Mouse (Mus musculus): ENCODE results near the gene Ndufb2. TPM values are rescaled to one million over a fixed set of nuclear protein-coding genes. Genes with fewer than 3 reads are reported as not detected.

Ndufb2 gene
- 100 to 1,000 TPM; 683 to 751 (median 738) TPM for total RNA-seq (2022)

DNA sequence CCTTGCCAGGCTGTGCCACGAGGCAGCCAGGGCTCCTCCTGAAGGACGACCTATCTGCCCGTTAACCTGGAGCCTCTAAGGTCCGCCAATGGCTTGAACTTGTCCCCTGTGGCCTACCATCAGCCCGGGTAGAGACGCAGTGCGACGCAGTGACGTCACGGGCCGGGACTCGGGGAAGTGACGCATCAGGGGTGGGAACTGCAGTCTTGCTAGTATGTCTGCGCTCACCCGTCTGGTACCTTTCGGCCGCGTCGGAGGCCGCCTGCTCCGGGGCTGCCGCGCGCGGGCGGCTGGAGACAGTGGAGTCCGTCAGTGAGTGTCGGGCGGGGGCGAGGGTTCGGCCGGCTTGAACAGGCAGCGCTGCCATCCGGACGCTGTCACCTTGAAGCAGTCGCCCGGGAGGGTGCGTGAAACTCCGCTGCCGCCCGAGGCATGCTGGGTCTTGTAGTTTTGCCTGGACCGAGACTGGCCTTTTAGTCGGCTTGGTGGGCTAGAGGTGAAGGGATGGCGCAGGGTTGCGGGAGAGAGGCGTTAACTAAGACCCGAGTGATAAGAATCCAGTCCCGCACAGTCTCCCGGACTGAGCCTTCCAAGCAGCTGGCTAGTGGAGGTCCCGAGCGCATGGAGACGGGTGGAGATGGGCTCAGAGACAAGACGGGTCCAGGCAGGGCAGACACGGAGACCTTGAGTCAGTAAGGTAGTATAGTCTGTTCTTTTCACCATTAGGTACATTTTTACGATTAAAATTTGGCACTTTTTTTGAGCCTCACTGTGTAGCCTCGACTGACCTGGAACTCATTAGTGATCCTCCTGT is at the start of gene Ndufb2:
TSS of gene Ndufb2 (plus strand) at position 174 of the 814 bp plus-strand sequence.
- DNase-seq (ENCODE audit: low spot score): peak; percentile 96

GRCm38 (mm10) chr6:39542631-39543597 is 49.5 kb upstream of the Ndufb2 start:
- DNase-seq (ENCODE audit: low spot score): peak; percentile 85

GRCm38 (mm10) chr6:39543769-39544420 is 48.5 kb upstream of the Ndufb2 start:
- no peak for DNase-seq (ENCODE audit: low spot score)

GRCm38 (mm10) chr6:39545474-39545873 is 46.9 kb upstream of the Ndufb2 start:
- no peak for DNase-seq (ENCODE audit: low spot score)

DNA sequence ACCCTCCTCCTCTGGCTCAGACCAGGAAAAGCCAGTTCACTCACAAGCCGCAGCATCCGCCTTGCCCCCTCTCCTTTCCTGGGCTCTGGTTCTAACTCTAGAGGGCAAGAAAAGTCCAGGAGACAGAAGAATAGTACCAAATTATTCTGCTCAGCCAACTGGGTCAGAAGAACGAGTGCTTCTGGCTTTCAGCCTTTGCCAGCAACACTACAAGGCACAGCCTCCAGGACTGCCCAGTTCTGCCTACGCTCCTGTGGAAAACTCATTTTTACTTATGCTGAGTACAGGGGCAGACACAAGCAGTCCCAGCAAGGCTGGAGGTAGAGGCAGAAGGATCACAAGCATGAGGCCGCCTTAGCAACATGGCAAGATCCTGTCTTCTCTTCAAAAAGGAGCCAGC is 44.3 kb upstream of the Ndufb2 start:
- DNase-seq (ENCODE audit: low spot score): no peak

- DNase-seq (ENCODE audit: low spot score): no peak
Observed at GRCm38 (mm10) chr6:39551981-39552636, 40.3 kb upstream of the Ndufb2 start.

DNA sequence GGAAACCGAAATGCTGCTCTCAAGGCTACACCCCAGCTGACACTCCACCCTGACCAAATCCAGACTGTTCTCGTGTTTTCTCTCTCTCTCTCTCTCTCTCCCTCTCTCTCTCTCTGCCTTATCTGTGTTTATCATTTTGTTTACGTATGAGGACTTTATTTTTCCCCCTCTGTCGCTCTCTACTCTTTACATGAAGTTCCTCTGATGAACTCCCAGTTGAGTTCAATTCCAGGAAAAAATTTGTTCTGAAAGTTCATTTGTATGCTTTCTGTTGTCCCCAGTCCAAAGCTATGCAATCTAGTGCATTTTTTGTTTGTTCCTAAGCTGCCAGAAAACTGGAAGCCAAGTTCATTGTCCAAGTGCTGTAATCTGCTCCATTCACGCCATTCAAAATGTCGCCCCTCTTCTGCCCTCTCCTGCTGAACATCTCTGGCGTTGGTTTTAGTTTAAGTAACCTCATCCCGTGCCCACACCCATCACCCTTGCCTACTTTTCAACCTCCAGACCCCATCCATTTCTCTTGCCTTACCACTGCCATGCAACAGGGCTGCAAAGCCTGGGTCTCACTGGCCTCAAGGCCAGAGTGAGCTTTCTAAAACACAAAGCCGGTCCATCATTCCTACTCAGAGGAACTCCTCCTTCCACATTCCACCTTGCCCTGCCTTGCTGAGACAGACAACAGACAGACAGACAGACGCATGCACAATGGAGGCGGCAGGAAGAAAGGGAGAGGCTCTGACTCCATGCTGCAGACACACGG is 37.3 kb upstream of the Ndufb2 start:
- no peak for DNase-seq (ENCODE audit: low spot score)

GRCm38 (mm10) chr6:39555648-39555945 is 36.8 kb upstream of the Ndufb2 start:
- no peak for DNase-seq (ENCODE audit: low spot score)

DNA sequence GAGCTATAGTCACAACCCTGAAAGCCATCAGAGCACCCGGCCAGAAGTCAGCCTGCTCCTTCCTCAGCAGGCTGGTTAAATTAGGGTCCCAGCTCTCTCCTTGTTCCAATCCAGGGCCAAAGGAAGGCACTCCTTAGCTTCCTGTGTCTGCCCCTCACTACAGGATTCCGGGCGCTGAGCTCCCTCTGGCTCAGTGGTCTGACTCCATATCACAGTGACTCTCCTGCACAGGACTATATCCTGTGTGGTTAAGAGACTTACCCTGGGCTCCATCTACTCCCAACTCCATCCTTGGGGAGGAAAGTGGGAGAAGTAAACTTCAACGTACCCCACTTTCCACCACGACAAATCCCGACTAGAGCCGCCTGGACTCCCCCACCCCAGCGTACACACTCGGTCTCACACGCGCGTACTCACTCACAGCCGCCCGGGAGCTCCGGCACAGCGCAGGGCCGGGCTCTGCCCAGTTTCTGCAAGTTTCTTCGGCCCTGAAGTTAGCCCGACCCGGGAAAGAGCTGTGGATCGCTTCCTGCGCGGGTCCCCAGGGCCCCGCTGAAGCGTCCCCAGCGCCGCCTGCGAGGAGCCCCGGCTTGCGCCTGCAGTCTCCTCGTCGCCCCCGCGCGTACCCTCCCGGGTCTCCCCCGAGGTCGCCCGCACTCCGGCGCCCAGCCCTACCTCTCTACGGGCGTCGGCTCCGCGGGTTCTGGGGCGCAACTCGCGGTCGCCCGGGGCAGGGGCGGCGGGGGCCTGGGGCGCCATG is 35.3 kb upstream of the Ndufb2 start:
- no peak for DNase-seq (ENCODE audit: low spot score)

- peak; percentile 64 for DNase-seq (ENCODE audit: low spot score)
Observed at GRCm38 (mm10) chr6:39557723-39558261, 34.6 kb upstream of the Ndufb2 start, which contains the start of gene Dennd2a. Gene Dennd2a, minus strand, starts transcription at chr6:39557867.

DNA sequence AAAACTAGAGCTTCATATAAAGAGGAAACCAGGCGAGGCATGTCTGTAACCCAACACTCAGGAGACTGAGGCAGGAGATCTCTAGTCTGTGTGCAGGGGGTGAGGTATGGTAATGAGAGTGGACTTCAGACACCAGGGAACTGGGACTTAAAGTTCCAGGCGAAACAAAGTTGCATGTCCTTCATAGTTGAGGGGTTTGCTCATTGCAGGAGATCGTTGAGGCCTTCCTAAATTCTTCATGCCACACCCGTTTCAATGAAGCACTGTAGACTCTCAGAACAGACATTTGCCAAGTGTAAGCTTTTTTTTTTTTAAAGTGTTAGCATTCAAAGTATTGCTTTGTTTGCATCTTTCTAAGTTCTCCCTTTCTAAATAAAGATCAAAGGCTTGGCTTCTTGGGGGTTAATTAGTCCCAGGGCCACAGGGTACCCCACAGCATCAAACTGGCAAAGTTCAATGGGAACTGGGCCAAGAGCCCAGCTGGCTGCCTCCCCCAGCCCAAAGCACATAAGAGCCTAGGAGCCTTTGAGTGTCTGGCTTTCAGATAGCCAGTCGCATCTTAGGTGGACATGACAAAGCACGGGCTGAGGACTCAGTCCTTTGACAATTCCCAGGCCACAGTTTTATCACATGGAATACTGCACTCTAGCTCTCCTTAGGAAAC is 33.0 kb upstream of the Ndufb2 start:
- DNase-seq (ENCODE audit: low spot score): no peak

- DNase-seq (ENCODE audit: low spot score): peak; percentile 89
Observed at GRCm38 (mm10) chr6:39562166-39563015, 30.0 kb upstream of the Ndufb2 start.

- DNase-seq (ENCODE audit: low spot score): no peak
Observed at GRCm38 (mm10) chr6:39567528-39567927, 24.8 kb upstream of the Ndufb2 start.

DNA sequence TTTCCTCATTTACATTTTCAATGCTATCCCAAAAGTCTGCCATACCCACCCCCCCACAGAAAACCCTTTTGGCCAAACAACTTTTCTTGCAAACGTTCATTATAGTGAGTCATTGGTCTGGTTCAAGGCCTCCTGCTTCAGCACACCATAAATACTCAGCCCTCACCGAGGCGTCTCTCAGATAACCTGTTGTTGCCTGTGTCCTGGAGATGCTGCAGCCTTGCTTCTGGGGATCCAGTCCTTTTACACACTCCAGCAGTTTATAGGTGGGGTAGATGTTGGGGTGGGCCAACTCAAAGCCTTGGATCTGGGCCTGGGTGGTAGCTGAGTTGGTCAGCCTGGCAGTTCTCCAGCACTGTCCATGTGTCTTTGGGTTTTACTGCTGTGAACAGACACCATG is 21.9 kb upstream of the Ndufb2 start:
- no peak for DNase-seq (ENCODE audit: low spot score)

GRCm38 (mm10) chr6:39573791-39574554 is 18.4 kb upstream of the Ndufb2 start, which contains the start of gene Adck2:
Gene Adck2, plus strand, starts transcription at chr6:39573873.
- DNase-seq (ENCODE audit: low spot score): peak; percentile 81

DNA sequence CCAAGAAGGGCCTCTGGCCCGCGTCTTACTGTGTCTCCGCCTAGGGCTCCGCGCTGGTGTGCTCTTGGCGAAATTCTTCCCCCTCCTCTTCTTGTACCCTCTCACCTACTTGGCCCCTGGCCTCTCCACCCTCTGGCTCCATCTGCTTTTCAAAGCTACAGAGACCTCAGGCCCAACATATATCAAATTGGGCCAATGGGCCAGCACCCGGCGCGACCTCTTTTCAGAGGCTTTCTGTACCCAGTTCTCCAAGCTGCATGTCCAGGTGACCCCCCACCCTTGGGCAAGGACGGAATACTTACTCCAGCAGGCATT is 17.9 kb upstream of the Ndufb2 start:
- no peak for DNase-seq (ENCODE audit: low spot score)

- DNase-seq (ENCODE audit: low spot score): no peak
Observed at GRCm38 (mm10) chr6:39574951-39575350, 17.4 kb upstream of the Ndufb2 start.

DNA sequence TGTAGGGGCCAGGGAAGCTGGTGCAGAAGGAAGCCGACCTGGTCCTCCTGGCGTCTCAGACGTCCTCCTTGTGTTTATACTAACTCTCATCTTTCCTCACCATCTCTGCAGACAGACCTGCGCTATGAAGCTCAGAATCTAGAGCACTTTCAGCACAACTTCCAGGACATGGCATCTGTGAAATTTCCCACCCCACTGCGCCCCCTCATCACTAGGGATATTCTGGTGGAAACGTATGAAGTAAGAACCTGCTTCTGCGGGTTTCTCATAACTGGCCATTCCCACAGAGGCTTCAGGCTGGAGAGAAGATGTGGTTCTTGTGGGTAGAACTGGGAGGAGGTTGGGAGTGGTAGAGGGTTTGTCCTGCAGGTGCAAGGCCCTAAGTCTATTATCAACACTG is 12.8 kb upstream of the Ndufb2 start:
- DNase-seq (ENCODE audit: low spot score): no peak

Measured in heart, adult 8-10 months (tissue).